Mouse (Mus musculus) CH12.LX (cell line): ENCODE results near the gene Mroh8. TPM values are rescaled to one million over a fixed set of nuclear protein-coding genes. Genes with fewer than 3 reads are reported as not detected.

ENCODE experiments used
- DNase-seq: peaks from one replicate; pipeline ENCODE4 v3.0.0-alpha.2; 2013; ENCODE audit errors: extremely low read depth
- H3K27ac ChIP-seq: 2 replicates; pipeline ENCODE4 v1.5.1; 2012; ENCODE audit warnings: low read depth, mild to moderate bottlenecking, control low read depth, moderate library complexity; ENCODE audit not compliant: insufficient read depth
- H3K27me3 ChIP-seq: replicated peaks from 2 replicates; pipeline ENCODE3; 2012; ENCODE audit warnings: inconsistent platforms
- H3K36me3 ChIP-seq, 2 experiments: replicated peaks in 1 of 2; 2 replicates each; pipeline versions ENCODE3 to v1.6.1; 2012; ENCODE audit warnings: inconsistent platforms in 1 of 2, low read length in 1 of 2, mild to moderate bottlenecking in 1 of 2, mixed read lengths in 1 of 2, moderate library complexity in 1 of 2; ENCODE audit not compliant: control insufficient read depth in 1 of 2, insufficient read depth in 1 of 2
- H3K4me1 ChIP-seq, 2 experiments: 2 replicates each; pipeline ENCODE4 v1.6.1; 2012; ENCODE audit warnings: inconsistent platforms in 1 of 2, moderate library complexity in 1 of 2; ENCODE audit not compliant: insufficient read depth in 2 of 2, control insufficient read depth in 1 of 2
- H3K4me2 ChIP-seq: 2 replicates; pipeline ENCODE4 v1.6.1; 2012; ENCODE audit warnings: low read depth, mild to moderate bottlenecking, control low read depth; ENCODE audit not compliant: poor library complexity, insufficient read depth, severe bottlenecking
- H3K4me3 ChIP-seq, 3 experiments: fragments of 150-350 bp in 1 of 3; sonication (generic) in 1 of 3; replicated peaks in 1 of 3; 2 replicates each; pipeline versions ENCODE3 to v1.5.1; 2011 to 2012; ENCODE audit warnings: low read depth in 2 of 3, low read length in 2 of 3, mild to moderate bottlenecking in 2 of 3, moderate library complexity in 2 of 3, control low read depth in 1 of 3, improper control_type of control experiment in 1 of 3, inconsistent platforms in 1 of 3, mixed read lengths in 1 of 3; ENCODE audit not compliant: poor library complexity in 1 of 3
- H3K79me2 ChIP-seq: replicated peaks from 2 replicates; pipeline ENCODE4 v1.6.1; 2012; ENCODE audit warnings: mild to moderate bottlenecking, moderate library complexity; ENCODE audit not compliant: control insufficient read depth, poor library complexity, insufficient read depth, severe bottlenecking; ENCODE audit errors: extremely low read depth
- H3K9ac ChIP-seq: 2 replicates; pipeline ENCODE4 v1.6.1; 2012; ENCODE audit warnings: low read depth, mild to moderate bottlenecking, control low read depth, moderate library complexity; ENCODE audit not compliant: insufficient read depth
- H3K9me3 ChIP-seq: replicated peaks from 2 replicates; pipeline ENCODE3; 2012; ENCODE audit warnings: low read length, inconsistent platforms, mixed read lengths
- BHLHE40 ChIP-seq: IDR thresholded peaks from 2 replicates; pipeline ENCODE4 v1.6.1; 2011; ENCODE audit warnings: mild to moderate bottlenecking, low read depth, low read length, improper control_type of control experiment
- CHD1 ChIP-seq: IDR thresholded peaks from 2 replicates; pipeline ENCODE4 v1.6.1; 2012; ENCODE audit warnings: low read depth, low read length, improper control_type of control experiment, inconsistent platforms
- E2F4 ChIP-seq: IDR thresholded peaks from 2 replicates; pipeline ENCODE4 v1.6.1; 2011; ENCODE audit warnings: low read depth, low read length, improper control_type of control experiment; ENCODE audit not compliant: insufficient replicate concordance
- EP300 ChIP-seq: IDR thresholded peaks from 2 replicates; pipeline ENCODE4 v1.6.1; 2011; ENCODE audit warnings: low read length, improper control_type of control experiment
- HCFC1 ChIP-seq: IDR thresholded peaks from 2 replicates; pipeline ENCODE4 v1.6.1; 2012; ENCODE audit warnings: low read depth, mild to moderate bottlenecking, inconsistent platforms, low read length, improper control_type of control experiment
- IRF4 ChIP-seq: IDR thresholded peaks from 2 replicates; pipeline ENCODE4 v1.6.1; 2014; ENCODE audit warnings: low read depth, mild to moderate bottlenecking, inconsistent platforms, low read length, improper control_type of control experiment
- JUN ChIP-seq: IDR thresholded peaks from 2 replicates; pipeline ENCODE4 v1.6.1; 2011; ENCODE audit warnings: low read depth, mild to moderate bottlenecking, low read length, improper control_type of control experiment, moderate library complexity; ENCODE audit not compliant: insufficient read depth
- JUND ChIP-seq: conservative IDR thresholded peaks from 2 replicates; pipeline ENCODE4 v1.6.1; 2011; ENCODE audit warnings: low read depth, low read length, improper control_type of control experiment
- KAT2A ChIP-seq: IDR thresholded peaks from 2 replicates; pipeline ENCODE4 v1.6.1; 2012; ENCODE audit warnings: low read length, improper control_type of control experiment, inconsistent platforms; ENCODE audit not compliant: insufficient replicate concordance
- MAFK ChIP-seq: IDR thresholded peaks from 2 replicates; pipeline ENCODE4 v1.6.1; 2011; ENCODE audit warnings: low read length, improper control_type of control experiment; ENCODE audit not compliant: insufficient replicate concordance
- MAX ChIP-seq: IDR thresholded peaks from 2 replicates; pipeline ENCODE4 v1.6.1; 2011; ENCODE audit warnings: low read length, improper control_type of control experiment
- MAZ ChIP-seq: IDR thresholded peaks from 2 replicates; pipeline ENCODE4 v1.6.1; 2012; ENCODE audit warnings: low read depth, mild to moderate bottlenecking, inconsistent platforms, low read length, improper control_type of control experiment, moderate library complexity
- MXI1 ChIP-seq: IDR thresholded peaks from 2 replicates; pipeline ENCODE4 v1.6.1; 2011; ENCODE audit warnings: mild to moderate bottlenecking, low read depth, low read length, improper control_type of control experiment
- RAD21 ChIP-seq: IDR thresholded peaks from 2 replicates; pipeline ENCODE4 v1.6.1; 2011; ENCODE audit warnings: low read depth, mild to moderate bottlenecking, low read length, improper control_type of control experiment, moderate library complexity
- RCOR1 ChIP-seq: conservative IDR thresholded peaks from 2 replicates; pipeline ENCODE4 v1.6.1; 2012; ENCODE audit warnings: low read depth, mild to moderate bottlenecking, inconsistent platforms, low read length, improper control_type of control experiment
- SIN3A ChIP-seq: IDR thresholded peaks from 2 replicates; pipeline ENCODE4 v1.6.1; 2012; ENCODE audit warnings: low read length, improper control_type of control experiment, inconsistent platforms
- TBP ChIP-seq: conservative IDR thresholded peaks from 2 replicates; pipeline ENCODE4 v1.6.1; 2011; ENCODE audit warnings: low read depth, low read length, improper control_type of control experiment
- TCF12 ChIP-seq: IDR thresholded peaks from 2 replicates; pipeline ENCODE4 v1.6.1; 2014; ENCODE audit warnings: low read depth, mild to moderate bottlenecking, inconsistent platforms, low read length, improper control_type of control experiment
- USF2 ChIP-seq: conservative IDR thresholded peaks from 2 replicates; pipeline ENCODE4 v1.6.1; 2011; ENCODE audit warnings: low read depth, low read length, improper control_type of control experiment
- ZC3H11A ChIP-seq: IDR thresholded peaks from 2 replicates; pipeline ENCODE4 v1.6.1; 2012; ENCODE audit warnings: low read depth, mild to moderate bottlenecking, inconsistent platforms, low read length, improper control_type of control experiment
- ZNF384 ChIP-seq: IDR thresholded peaks from 2 replicates; pipeline ENCODE4 v1.6.1; 2012; ENCODE audit warnings: low read depth, low read length, improper control_type of control experiment, inconsistent platforms
- dilution Hi-C: fragments of 300-500 bp; cut with MboI; formaldehyde crosslinking; loops from 2 replicates; pipeline ENCODE4 v1.14.3; 2020; ENCODE audit warnings: low sequenced_read_pairs; ENCODE audit not compliant: extremely low pct_unique_long_range_greater_than_20kb, extremely low pct_ligation_motif_present
- in situ Hi-C: fragments of 300-500 bp; cut with MboI; formaldehyde crosslinking; loops from 3 replicates; pipeline ENCODE4 v1.14.3; 2019; ENCODE audit warnings: low sequenced_read_pairs, low pct_ligation_motif_present, low pct_unique_long_range_greater_than_20kb, mixed read lengths
- polyA plus RNA-seq: library from polyadenylated mRNA; unstranded; fragments of >175 nt; gene quantifications from 2 replicates; pipeline ENCODE4 v1.2.1, GENCODE M21; 2012; ENCODE audit warnings: low read depth; ENCODE audit not compliant: insufficient read length
- total RNA-seq, 2 experiments: library from RNA; depleted of rRNA; stranded (reverse); fragments of 300-350 nt in 1 of 2; fragments of >200 nt in 1 of 2; gene quantifications; 2 replicates each; pipeline ENCODE4 v1.2.3; 2012 to 2014

Gene Mroh8
- total and polyA plus RNA-seq, 3 experiments: 0.25 to 0.41 TPM; not detected in 1

DNA sequence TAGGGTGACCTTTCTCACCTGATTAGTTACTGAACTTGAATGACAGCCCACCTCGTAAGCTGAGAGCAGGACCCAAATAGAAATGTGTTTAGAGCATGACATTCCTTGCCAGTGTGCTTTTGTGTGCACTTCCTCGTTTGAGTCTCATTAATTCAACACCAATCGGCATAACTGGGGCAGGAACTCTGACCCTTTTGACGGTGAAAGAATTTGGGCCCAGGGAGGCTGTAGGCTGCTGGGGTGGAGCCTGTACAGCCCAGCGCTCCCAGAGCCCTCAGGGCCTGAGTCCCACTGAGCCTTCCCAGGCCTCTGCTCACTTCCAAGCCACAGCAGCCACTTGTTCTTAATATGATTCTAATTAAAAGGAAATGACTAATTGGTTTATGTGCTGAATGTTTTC is 41.5 kb upstream of the Mroh8 start:
- H3K36me3 ChIP-seq: peaks cover 81 to 94% of the 10 kb centered on the region in 2 experiments
- no peak overlapping the region for H3K4me2 ChIP-seq
- no peak for TF ChIP-seq RCOR1
- no peak for TF ChIP-seq JUN
- TF ChIP-seq JUND: no peak
- TF ChIP-seq, all 38 proteins: peak for 0

DNA sequence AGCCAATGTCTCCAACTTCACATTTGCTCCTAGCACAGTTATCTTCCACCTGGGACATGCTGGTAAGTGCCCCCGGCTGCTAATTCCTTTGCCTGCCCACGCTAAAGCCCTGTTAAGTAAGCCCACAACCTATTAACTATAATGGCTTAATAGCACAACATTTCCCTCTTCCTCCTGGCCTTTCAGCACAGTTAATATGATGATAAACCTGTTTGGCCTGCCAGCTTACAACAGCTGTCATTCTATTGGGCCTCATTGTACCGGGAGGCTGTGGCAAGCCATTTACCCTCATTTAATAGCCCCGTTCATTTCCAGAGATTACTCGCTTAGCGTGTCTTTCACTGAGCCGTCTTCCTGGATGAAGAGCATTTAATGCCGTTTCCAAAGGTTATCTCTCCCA is 40.8 kb upstream of the Mroh8 start:
- in situ Hi-C loops: no loop called here
- no peak overlapping the region for H3K4me3 ChIP-seq
- no peak for TF ChIP-seq EP300
- no peak for TF ChIP-seq USF2
- no peak for TF ChIP-seq SIN3A
- TF ChIP-seq BHLHE40: no peak
- no peak for TF ChIP-seq E2F4
- no peak for TF ChIP-seq RAD21
- TF ChIP-seq RCOR1: no peak
- no peak for TF ChIP-seq MAX
- no peak for TF ChIP-seq MXI1
- TF ChIP-seq CHD1: no peak
- TF ChIP-seq KAT2A: no peak
- TF ChIP-seq TBP: no peak
- no peak for TF ChIP-seq IRF4
- TF ChIP-seq HCFC1: no peak
- no peak for TF ChIP-seq MAFK
- TF ChIP-seq TCF12: no peak
- no peak for TF ChIP-seq ZNF384
- no peak for TF ChIP-seq MAZ
- TF ChIP-seq ZC3H11A: no peak

More for the DNA sequence above, 41.5 kb upstream of the Mroh8 start:
- Histone ChIP-seq H3K9me3 (no peaks in the 10 kb centered on the region), H3K9ac (no peak overlapping the region), H3K4me3 (no peak overlapping the region), H3K27ac (no peak overlapping the region), H3K27me3 (no peaks in the 10 kb centered on the region), H3K4me1 (no peaks in the 10 kb centered on the region), H3K79me2 (no peaks in the 10 kb centered on the region)
- dilution Hi-C loops (no loop called here), in situ Hi-C loops (no loop called here)
- DNase-seq: no peak

More for the DNA sequence above, 40.8 kb upstream of the Mroh8 start:
- DNase-seq: no peak
- dilution Hi-C loops: no loop called here
- H3K4me1 ChIP-seq: no peaks in the 10 kb centered on the region
- no peaks in the 10 kb centered on the region for H3K9me3 ChIP-seq
- no peak overlapping the region for H3K9ac ChIP-seq
- H3K27ac ChIP-seq: no peak overlapping the region
- H3K79me2 ChIP-seq: no peaks in the 10 kb centered on the region
- peaks cover 78 to 94% of the 10 kb centered on the region in 2 experiments for H3K36me3 ChIP-seq
- no peak overlapping the region for H3K4me2 ChIP-seq
- no peaks in the 10 kb centered on the region for H3K27me3 ChIP-seq
